Mouse (Mus musculus) layer of hippocampus, adult 18-20 months (tissue): ENCODE results near the gene 9130023H24Rik. TPM values are rescaled to one million over a fixed set of nuclear protein-coding genes. Genes with fewer than 3 reads are reported as not detected.

Experiments
- DNase-seq, 2 experiments: peaks; one replicate each; pipeline ENCODE4 v3.0.0; 2022; ENCODE audit warnings: low spot score in 2 of 2
- long read RNA-seq: library from polyadenylated mRNA; stranded (forward); transcript quantifications from one replicate; pipeline ENCODE4 v2.0.0, GENCODE M21; 2021
- total RNA-seq, 2 experiments: library from RNA; stranded (reverse); gene quantifications; 2 replicates each; pipeline ENCODE4 v1.2.3; 2021

The 9130023H24Rik gene
- total RNA-seq, result 1 to 10 TPM; 3.3 TPM
- long read RNA-seq, transcript 9130023H24Rik-201 (1 exons, 3,574 nt), result major isoform, 9 of 9 reads
- long read RNA-seq, partial matches to known transcripts, result 0 of 9 reads
- long read RNA-seq, other reads (novel, unspliced or antisense), result 0 of 9 reads

- peak; percentile 99 for DNase-seq
Measured at GRCm38 (mm10) chr7:128237927-128238778, at the start of gene 9130023H24Rik. 9130023H24Rik (minus strand) TSS chr7:128238031.

- DNase-seq, result no peak
Measured at GRCm38 (mm10) chr7:128285060-128285459, 47.2 kb upstream of the 9130023H24Rik start.

- no peak for DNase-seq
Measured at GRCm38 (mm10) chr7:128284047-128284446, 46.2 kb upstream of the 9130023H24Rik start.

GRCm38 (mm10) chr7:128282532-128283244, 44.9 kb upstream of the 9130023H24Rik start:
- DNase-seq, result peak in 1 of 2 experiments; percentile 12

- DNase-seq, result no peak
Measured at GRCm38 (mm10) chr7:128281765-128282164, 43.9 kb upstream of the 9130023H24Rik start.

GRCm38 (mm10) chr7:128279750-128280149, 41.9 kb upstream of the 9130023H24Rik start:
- DNase-seq, result no peak

- DNase-seq, result no peak
Measured at GRCm38 (mm10) chr7:128276051-128276450, 38.2 kb upstream of the 9130023H24Rik start.

GRCm38 (mm10) chr7:128271496-128271895, 33.7 kb upstream of the 9130023H24Rik start:
- no peak for DNase-seq

GRCm38 (mm10) chr7:128270431-128270850, 32.6 kb upstream of the 9130023H24Rik start:
- DNase-seq, result no peak

- DNase-seq, result no peak
Measured at GRCm38 (mm10) chr7:128267813-128268212, 30.0 kb upstream of the 9130023H24Rik start.

- DNase-seq, result no peak
Measured at GRCm38 (mm10) chr7:128267391-128267790, 29.6 kb upstream of the 9130023H24Rik start.

GRCm38 (mm10) chr7:128266056-128266455, 28.2 kb upstream of the 9130023H24Rik start:
- no peak for DNase-seq

GRCm38 (mm10) chr7:128265411-128265810, 27.6 kb upstream of the 9130023H24Rik start, which contains the start of gene Slc5a2:
Slc5a2 (plus strand) TSS chr7:128265657.
- DNase-seq, result no peak

GRCm38 (mm10) chr7:128256783-128257334, 19.0 kb upstream of the 9130023H24Rik start:
- DNase-seq, result no peak

- DNase-seq, result no peak
Measured at GRCm38 (mm10) chr7:128255757-128256156, 17.9 kb upstream of the 9130023H24Rik start.

GRCm38 (mm10) chr7:128254978-128255377, 17.1 kb upstream of the 9130023H24Rik start:
- no peak for DNase-seq

- DNase-seq, result peak; percentile 78 to 88
Measured at GRCm38 (mm10) chr7:128252609-128253008, 14.8 kb upstream of the 9130023H24Rik start.

GRCm38 (mm10) chr7:128251946-128252345, 14.1 kb upstream of the 9130023H24Rik start:
- no peak for DNase-seq

- no peak for DNase-seq
Measured at GRCm38 (mm10) chr7:128249998-128250397, 12.2 kb upstream of the 9130023H24Rik start.

GRCm38 (mm10) chr7:128248081-128249042, 10.5 kb upstream of the 9130023H24Rik start:
- no peak for DNase-seq
